Mouse (Mus musculus) erythroblast, embryonic 14.5 days (primary cell): ENCODE results near the gene Ccdc130.

ENCODE experiments used
- GATA1 ChIP-seq: IDR thresholded peaks from 2 replicates; pipeline ENCODE4 v1.6.1; 2012; ENCODE audit warnings: low read length, inconsistent platforms, mixed read lengths
- TAL1 ChIP-seq: IDR thresholded peaks from 3 replicates; pipeline ENCODE4 v1.6.1; 2012; ENCODE audit warnings: low read length, inconsistent platforms, mixed read lengths

- TF ChIP-seq GATA1 (no peak), TAL1 (no peak)
Measured at GRCm38 (mm10) chr8:84303951-84304350, 33.8 kb upstream of the Ccdc130 start.
